Mouse (Mus musculus) limb, embryonic 14.5 days (tissue): ENCODE data around the gene Myrfl. TPM values are rescaled to one million over a fixed set of nuclear protein-coding genes. Genes with fewer than 3 reads are reported as not detected.
A peak's percentile ranks its signal among the peaks of the same experiment; 100 is the strongest.

Source experiments
- ATAC-seq: fragments of 200-750 bp; cut with Nextera tagmentation; 2 replicates; pipeline ENCODE4 v1.8.0; 2017; ENCODE audit warnings: low read depth, moderate number of reproducible peaks, moderate TSS enrichment; ENCODE audit not compliant: low FRiP score
- DNase-seq: peaks from one replicate; pipeline ENCODE4 v3.0.0-alpha.2; 2015; ENCODE audit warnings: low spot score
- H3K27ac ChIP-seq: fragments of 300-500 bp; sonication (generic); replicated peaks from 2 replicates; pipeline ENCODE4 v1.5.1; 2014; ENCODE audit warnings: low read depth, mild to moderate bottlenecking, low read length, moderate library complexity, mixed read lengths
- H3K27me3 ChIP-seq: fragments of 300-500 bp; sonication (generic); 2 replicates; pipeline ENCODE4 v1.6.1; 2014; ENCODE audit warnings: low read length, mixed read lengths; ENCODE audit not compliant: control insufficient read depth, insufficient read depth
- H3K36me3 ChIP-seq: fragments of 300-500 bp; sonication (generic); 2 replicates; pipeline ENCODE4 v1.6.1; 2014; ENCODE audit warnings: mild to moderate bottlenecking, low read length, moderate library complexity, mixed read lengths; ENCODE audit not compliant: control insufficient read depth, insufficient read depth
- H3K4me1 ChIP-seq: fragments of 300-500 bp; sonication (generic); 2 replicates; pipeline ENCODE4 v1.6.1; 2014; ENCODE audit warnings: antibody characterized with exemption, low read length, mixed read lengths; ENCODE audit not compliant: control insufficient read depth, insufficient read depth
- H3K4me2 ChIP-seq: fragments of 300-500 bp; sonication (generic); replicated peaks from 2 replicates; pipeline ENCODE4 v1.6.1; 2014; ENCODE audit warnings: low read depth, mild to moderate bottlenecking, low read length, moderate library complexity; ENCODE audit not compliant: severe bottlenecking
- H3K4me3 ChIP-seq: fragments of 300-500 bp; sonication (generic); replicated peaks from 2 replicates; pipeline ENCODE4 v1.5.1; 2014; ENCODE audit warnings: low read length
- H3K9ac ChIP-seq: fragments of 300-500 bp; sonication (generic); 2 replicates; pipeline ENCODE4 v1.6.1; 2014; ENCODE audit warnings: mild to moderate bottlenecking, low read depth, low read length, moderate library complexity; ENCODE audit not compliant: severe bottlenecking
- H3K9me3 ChIP-seq: fragments of 300-500 bp; sonication (generic); 2 replicates; pipeline ENCODE4 v1.6.1; 2016; ENCODE audit warnings: low read length; ENCODE audit not compliant: control insufficient read depth
- POLR2A ChIP-seq: fragments of 200-500 bp; IDR thresholded peaks from 2 replicates; pipeline ENCODE4 v1.8.0; 2012; ENCODE audit warnings: inconsistent platforms, mild to moderate bottlenecking, moderate library complexity, borderline replicate concordance; ENCODE audit not compliant: insufficient read depth, insufficient read length; ENCODE audit errors: extremely low read depth
- WGBS: fragments of 180-500 bp; shearing (Covaris S2); extraction: QIAGEN DNeasy Blood & Tissue Kit; methylation state at CpG from one replicate; pipeline ENCODE4 v1.1.7; 2014; 5-methylcytosine and 5-hydroxymethylcytosine counted together
- polyA plus RNA-seq, 2 experiments: library from polyadenylated mRNA; depleted of rRNA in 1 of 2; stranded (reverse) in 1 of 2; unstranded in 1 of 2; fragments of >200 nt; fragmentation: Nextera tagmentation in 1 of 2; extraction: Ambion mirVana in 1 of 2; gene quantifications; 2 replicates each; pipeline versions ENCODE4 v1.2.1 to v1.2.3; 2012 to 2014

Myrfl gene
- polyA plus RNA-seq, 2 experiments: 0.07 to 0.18 TPM

DNA sequence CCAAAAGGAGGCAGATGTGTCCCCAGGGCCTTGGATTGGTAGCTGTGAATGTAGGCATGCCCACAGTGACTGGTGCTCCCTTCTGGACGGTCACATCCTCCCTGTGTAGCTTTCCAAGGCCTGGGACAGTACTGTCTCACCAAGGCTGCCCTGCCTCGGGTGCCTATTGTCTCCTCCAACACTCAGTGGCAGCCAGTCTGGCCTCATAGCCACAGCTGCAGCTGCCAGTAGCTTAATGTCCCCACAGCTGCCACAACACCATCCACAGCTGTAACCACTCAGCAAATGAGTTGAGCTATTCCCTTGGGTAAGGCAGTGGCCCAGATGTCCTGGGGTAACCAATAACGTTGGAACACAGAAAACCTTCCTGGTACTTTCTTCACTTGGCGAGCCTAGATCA is 68.6 kb downstream of the Myrfl start:
- Histone ChIP-seq H3K4me3 (no peak overlapping the region), H3K4me1 (0 out of 2 replicates have a peak, but pooled peaks cover 8% of the 10 kb centered on the region), H3K9ac (no peak overlapping the region), H3K27ac (no peak overlapping the region), H3K9me3 (no peaks in the 10 kb centered on the region), H3K4me2 (no peak overlapping the region), H3K27me3 (no peaks in the 10 kb centered on the region), H3K36me3 (no peaks in the 10 kb centered on the region)
- peak; percentile 85; the same call in 1 of the 2 replicates for ATAC-seq
- peak; percentile 28 for DNase-seq
- no peak for TF ChIP-seq POLR2A
- WGBS: 18% methylated on average over 4 of the region's 4 CpGs

- no peaks in the 10 kb centered on the region for H3K9me3 ChIP-seq
- H3K4me3 ChIP-seq: no peak overlapping the region
- no peak overlapping the region for H3K9ac ChIP-seq
- no peak overlapping the region for H3K4me2 ChIP-seq
- 83% methylated on average over 11 of the region's 11 CpGs for WGBS
- H3K36me3 ChIP-seq: no peaks in the 10 kb centered on the region
- H3K27ac ChIP-seq: no peak overlapping the region
- 0 out of 2 replicates have a peak, but pooled peaks cover 8% of the 10 kb centered on the region for H3K4me1 ChIP-seq
- H3K27me3 ChIP-seq: no peaks in the 10 kb centered on the region
- no peak for DNase-seq
- TF ChIP-seq POLR2A: no peak
- no peak for ATAC-seq
Observed at GRCm38 (mm10) chr10:116827306-116827705, 69.4 kb downstream of the Myrfl start.

GRCm38 (mm10) chr10:116815311-116816060 is 81.2 kb downstream of the Myrfl start:
- H3K27ac ChIP-seq: no peak overlapping the region
- no peak overlapping the region for H3K4me3 ChIP-seq
- H3K27me3 ChIP-seq: no peaks in the 10 kb centered on the region
- peak; percentile 26 for DNase-seq
- H3K4me2 ChIP-seq: no peak overlapping the region
- 26% methylated on average over 15 of the region's 15 CpGs for WGBS
- H3K9me3 ChIP-seq: no peaks in the 10 kb centered on the region
- ATAC-seq: peak; percentile 41; the same call in 1 of the 2 replicates
- H3K36me3 ChIP-seq: no peaks in the 10 kb centered on the region
- no peak overlapping the region for H3K9ac ChIP-seq
- no peaks in the 10 kb centered on the region; the same call in 1 of the 2 replicates for H3K4me1 ChIP-seq
- no peak for TF ChIP-seq POLR2A

- DNase-seq: no peak
- H3K27me3 ChIP-seq: no peaks in the 10 kb centered on the region
- ATAC-seq: no peak
- H3K9ac ChIP-seq: no peak overlapping the region
- 86% methylated on average over 9 of the region's 9 CpGs for WGBS
- no peak for TF ChIP-seq POLR2A
- no peak overlapping the region for H3K27ac ChIP-seq
- H3K4me3 ChIP-seq: no peak overlapping the region
- H3K4me1 ChIP-seq: no peaks in the 10 kb centered on the region; the same call in 1 of the 2 replicates
- H3K36me3 ChIP-seq: no peaks in the 10 kb centered on the region
- H3K9me3 ChIP-seq: no peaks in the 10 kb centered on the region
- H3K4me2 ChIP-seq: no peak overlapping the region
Observed at GRCm38 (mm10) chr10:116813150-116813549, 83.6 kb downstream of the Myrfl start.

GRCm38 (mm10) chr10:116810738-116811137 is 86.0 kb downstream of the Myrfl start:
- TF ChIP-seq POLR2A: no peak
- H3K27ac ChIP-seq: no peak overlapping the region
- H3K9me3 ChIP-seq: no peaks in the 10 kb centered on the region
- H3K4me3 ChIP-seq: no peak overlapping the region
- no peak overlapping the region for H3K9ac ChIP-seq
- H3K4me2 ChIP-seq: no peak overlapping the region
- 80% methylated on average over 15 of the region's 15 CpGs for WGBS
- DNase-seq: no peak
- no peak for ATAC-seq
- H3K4me1 ChIP-seq: no peaks in the 10 kb centered on the region; the same call in 1 of the 2 replicates
- no peaks in the 10 kb centered on the region for H3K36me3 ChIP-seq
- H3K27me3 ChIP-seq: no peaks in the 10 kb centered on the region

DNA sequence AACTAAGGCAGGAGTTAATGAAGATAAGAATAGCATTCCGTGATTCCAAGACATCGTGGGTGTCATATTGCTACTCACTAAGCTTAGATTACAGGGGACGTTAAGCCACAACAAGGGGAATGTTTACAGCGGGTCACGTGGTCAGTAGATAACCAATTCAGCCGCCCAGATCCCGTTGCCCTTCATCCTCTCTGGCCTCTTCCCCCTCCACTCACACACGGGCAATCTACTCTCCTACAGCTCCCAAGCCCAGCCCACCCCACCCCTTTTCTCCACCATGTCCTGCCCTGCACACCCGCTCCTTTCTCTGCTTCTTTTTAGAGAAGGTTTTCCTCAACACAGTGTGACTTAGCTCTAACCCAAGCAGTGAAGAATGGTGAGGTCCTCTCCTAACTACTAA is 87.3 kb downstream of the Myrfl start:
- Histone ChIP-seq H3K27me3 (no peaks in the 10 kb centered on the region), H3K4me3 (no peak overlapping the region), H3K9ac (no peak overlapping the region), H3K4me1 (no peaks in the 10 kb centered on the region), H3K9me3 (no peaks in the 10 kb centered on the region), H3K4me2 (no peak overlapping the region), H3K36me3 (no peaks in the 10 kb centered on the region), H3K27ac (no peak overlapping the region)
- WGBS: 63% methylated on average over 9 of the region's 9 CpGs
- no peak for DNase-seq
- no peak for TF ChIP-seq POLR2A
- no peak for ATAC-seq
